Mouse (Mus musculus) ZHBTc4 (cell line): ENCODE measurements at regions not wholly inside any gene's neighbourhood (a gene's known extent, or its start where the extent isn't known, plus 50 kb on each side); places are given as distances from the start of the nearest gene placed in this dataset.
A peak's percentile ranks its signal among the peaks of the same experiment; 100 is the strongest.

ENCODE experiments used
- DNase-seq: peaks from one replicate; pipeline ENCODE4 v3.0.0-alpha.2; 2011; ENCODE audit warnings: low read depth, low spot score

GRCm38 (mm10) chr1:56206615-56207267, 430.5 kb downstream of the Hsfy2 start:
- no peak for DNase-seq

- peak; percentile 40 for DNase-seq
Measured at GRCm38 (mm10) chr1:56195224-56195623, 442.0 kb downstream of the Hsfy2 start.

GRCm38 (mm10) chr1:56183503-56184198, 453.6 kb downstream of the Hsfy2 start:
- no peak for DNase-seq

- DNase-seq, result no peak
Measured at GRCm38 (mm10) chr1:56179206-56179985, 457.8 kb downstream of the Hsfy2 start.

GRCm38 (mm10) chr1:56171157-56171556, 466.1 kb downstream of the Hsfy2 start:
- DNase-seq, result no peak

- no peak for DNase-seq
Measured at GRCm38 (mm10) chr1:56168712-56169111, 468.5 kb downstream of the Hsfy2 start.

GRCm38 (mm10) chr1:56168063-56168462, 469.2 kb downstream of the Hsfy2 start:
- DNase-seq, result no peak

GRCm38 (mm10) chr1:56165228-56165627, 472.0 kb downstream of the Hsfy2 start:
- no peak for DNase-seq

- DNase-seq, result no peak
Measured at GRCm38 (mm10) chr1:56164366-56164765, 472.9 kb downstream of the Hsfy2 start.

GRCm38 (mm10) chr1:56130951-56131350, 506.3 kb downstream of the Hsfy2 start:
- no peak for DNase-seq

- no peak for DNase-seq
Measured at GRCm38 (mm10) chr1:56089254-56089834, 547.9 kb downstream of the Hsfy2 start.

- no peak for DNase-seq
Measured at GRCm38 (mm10) chr1:56088357-56088756, 548.9 kb downstream of the Hsfy2 start.

GRCm38 (mm10) chr1:56076757-56077156, 560.5 kb downstream of the Hsfy2 start:
- no peak for DNase-seq

- DNase-seq, result no peak
Measured at GRCm38 (mm10) chr1:56072255-56072654, 565.0 kb downstream of the Hsfy2 start.

- DNase-seq, result no peak
Measured at GRCm38 (mm10) chr1:56063474-56063873, 573.8 kb downstream of the Hsfy2 start.
